Mouse (Mus musculus) naive thymus-derived CD4-positive, alpha-beta T cell, adult 2 months (primary cell): ENCODE measurements around the gene Ctsll3.

Experiments
- DNase-seq: peaks from one replicate; pipeline ENCODE4 v3.0.0-alpha.2; 2011; ENCODE audit warnings: low read depth

Gene Ctsll3

GRCm38 (mm10) chr13:60802749-60803148 is at the start of gene Ctsll3:
Gene Ctsll3, minus strand, starts transcription at chr13:60802849.
- no peak for DNase-seq

DNA sequence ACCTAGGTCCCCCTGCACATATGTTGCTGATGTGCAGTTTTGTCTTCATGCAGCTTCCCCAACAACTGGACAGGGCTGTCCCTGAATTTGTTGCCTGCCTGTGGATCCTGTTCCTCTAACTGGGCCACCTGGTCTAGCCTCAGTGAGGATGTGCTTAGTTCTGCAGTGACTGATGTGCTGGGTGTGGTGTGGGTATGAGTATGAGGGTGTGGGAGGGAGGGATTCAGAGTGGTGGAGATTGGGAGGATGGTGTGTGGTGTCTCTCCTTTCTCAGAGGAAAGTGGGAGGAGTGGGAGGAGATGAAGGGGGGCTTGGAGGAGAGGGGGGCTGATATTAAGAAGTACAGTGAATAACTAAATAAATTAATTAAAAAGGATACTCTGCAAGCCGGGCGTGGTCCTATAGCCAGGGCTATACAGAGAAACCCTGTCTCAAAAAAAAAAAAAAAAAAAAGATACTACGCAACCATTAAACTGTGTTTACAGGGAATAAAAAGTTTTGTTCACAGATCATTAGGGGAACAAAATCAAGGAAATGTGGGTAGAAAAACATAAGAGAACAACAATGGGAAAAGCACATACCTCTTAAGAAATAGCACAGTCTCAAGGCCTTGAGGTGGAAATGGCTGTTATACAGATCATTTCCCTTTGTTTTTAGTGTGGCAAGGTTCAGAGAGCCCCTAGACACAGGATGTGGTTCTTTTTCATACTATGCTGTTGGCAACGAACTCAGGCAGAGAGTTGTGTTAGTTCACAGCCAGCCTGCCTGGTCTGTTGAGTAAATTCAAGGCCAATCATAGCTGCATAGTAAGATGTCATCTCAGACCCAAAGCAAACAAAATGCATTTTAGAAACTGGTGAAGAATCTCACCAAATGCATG is 45.8 kb upstream of the Ctsll3 start:
- DNase-seq: peak; percentile 85

- no peak for DNase-seq
Measured at GRCm38 (mm10) chr13:60843153-60843552, 40.5 kb upstream of the Ctsll3 start.

- peak; percentile 68 for DNase-seq
Measured at GRCm38 (mm10) chr13:60842703-60843102, 40.1 kb upstream of the Ctsll3 start.

DNA sequence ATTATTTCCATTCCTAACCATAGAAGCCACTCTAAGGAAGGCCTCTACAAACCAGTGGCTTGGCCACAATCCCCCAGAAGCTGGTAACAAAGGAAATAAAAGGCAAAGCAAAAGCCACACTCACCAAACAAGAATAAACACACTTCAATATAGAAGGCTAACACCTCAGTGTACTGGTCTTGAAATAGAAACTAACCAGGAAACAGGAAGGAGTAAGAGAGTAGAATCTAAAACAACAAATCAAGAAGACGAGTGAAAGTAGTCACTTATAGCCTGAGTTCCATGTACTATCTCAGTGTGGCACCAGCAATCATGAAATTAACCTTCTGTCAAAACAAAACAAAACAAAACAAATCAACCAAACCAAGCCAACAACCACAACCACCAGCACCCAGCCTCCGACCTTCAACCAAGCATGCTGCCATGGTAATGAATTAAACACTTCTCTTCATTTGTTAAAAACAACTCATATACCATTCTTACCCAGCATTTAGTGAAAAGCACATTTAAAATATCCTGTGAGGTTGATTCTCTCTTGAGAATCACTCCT is 36.8 kb upstream of the Ctsll3 start:
- peak; percentile 65 for DNase-seq

GRCm38 (mm10) chr13:60826052-60826451 is 23.4 kb upstream of the Ctsll3 start:
- DNase-seq: peak; percentile 79

- no peak for DNase-seq
Measured at GRCm38 (mm10) chr13:60820486-60821175, 18.0 kb upstream of the Ctsll3 start.

GRCm38 (mm10) chr13:60819469-60819868 is 16.8 kb upstream of the Ctsll3 start:
- peak; percentile 41 for DNase-seq

DNA sequence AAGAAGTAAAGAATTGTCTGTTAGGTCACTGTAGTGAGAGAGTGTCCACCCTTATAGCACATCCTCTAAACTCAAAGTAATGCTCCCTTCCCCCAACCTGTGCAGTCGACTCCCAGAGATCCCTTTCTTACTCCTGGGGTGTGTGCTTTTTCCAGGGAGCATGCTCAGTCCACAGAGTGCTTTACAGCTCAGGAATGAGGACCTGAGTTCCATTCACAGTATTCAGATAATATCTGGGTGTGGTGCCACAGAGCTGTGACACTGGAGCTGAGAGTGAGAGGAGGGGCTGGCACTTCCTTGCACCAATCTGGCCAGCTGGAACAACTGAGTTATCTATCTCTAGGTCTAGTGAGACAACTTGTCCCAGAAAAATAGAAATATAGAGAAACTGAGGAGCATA is 11.1 kb upstream of the Ctsll3 start:
- no peak for DNase-seq

- no peak for DNase-seq
Measured at GRCm38 (mm10) chr13:60812768-60813167, 10.1 kb upstream of the Ctsll3 start.

DNA sequence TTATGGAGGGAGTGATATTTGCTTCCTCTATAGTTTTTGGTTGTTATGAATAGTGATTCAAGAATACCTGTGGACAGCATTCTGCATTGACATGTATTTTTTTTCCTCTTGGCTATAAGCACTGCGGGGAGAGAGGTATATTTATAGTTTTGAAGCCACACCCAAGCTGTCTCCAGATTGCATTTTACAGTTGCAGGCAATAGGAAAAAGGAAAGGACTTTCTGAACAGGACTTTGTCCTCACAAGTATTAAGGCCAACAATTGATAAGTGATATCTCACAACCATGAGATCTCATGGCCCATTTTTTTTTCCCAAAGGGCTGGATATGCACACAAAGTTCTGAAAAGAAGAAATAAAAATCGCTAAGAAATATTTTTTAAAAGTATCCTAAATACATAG is 7.0 kb upstream of the Ctsll3 start:
- DNase-seq: no peak

- DNase-seq: no peak
Measured at GRCm38 (mm10) chr13:60789466-60789865, 13.2 kb downstream of the Ctsll3 start.

GRCm38 (mm10) chr13:60786264-60786663 is 16.4 kb downstream of the Ctsll3 start, which contains the start of gene BC051665:
Gene BC051665, minus strand, starts transcription at chr13:60786364.
- no peak for DNase-seq

- no peak for DNase-seq
Measured at GRCm38 (mm10) chr13:60783301-60783700, 19.3 kb downstream of the Ctsll3 start.

- no peak for DNase-seq
Measured at GRCm38 (mm10) chr13:60780534-60780933, 22.1 kb downstream of the Ctsll3 start.

- DNase-seq: no peak
Measured at GRCm38 (mm10) chr13:60761161-60761560, 41.5 kb downstream of the Ctsll3 start.

DNA sequence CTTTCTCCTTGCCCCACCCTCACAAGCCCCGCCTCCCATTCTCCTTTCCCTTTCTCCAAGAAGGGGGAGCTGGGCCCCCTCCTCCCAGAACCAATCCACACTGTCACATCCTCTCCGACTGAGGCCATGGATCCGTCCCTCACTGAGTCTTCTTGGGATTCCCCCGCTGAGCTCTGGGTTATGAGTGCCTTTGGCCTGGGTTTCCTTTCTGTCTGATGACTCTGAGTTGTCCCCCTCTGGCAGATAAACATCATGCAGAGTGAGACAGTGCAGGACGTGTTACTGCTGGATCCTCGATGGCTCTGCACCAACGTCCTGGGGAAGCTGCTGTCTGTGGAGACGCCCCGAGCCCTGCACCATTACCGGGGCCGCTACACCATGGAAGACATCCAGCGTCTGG is 42.3 kb downstream of the Ctsll3 start:
- no peak for DNase-seq

DNA sequence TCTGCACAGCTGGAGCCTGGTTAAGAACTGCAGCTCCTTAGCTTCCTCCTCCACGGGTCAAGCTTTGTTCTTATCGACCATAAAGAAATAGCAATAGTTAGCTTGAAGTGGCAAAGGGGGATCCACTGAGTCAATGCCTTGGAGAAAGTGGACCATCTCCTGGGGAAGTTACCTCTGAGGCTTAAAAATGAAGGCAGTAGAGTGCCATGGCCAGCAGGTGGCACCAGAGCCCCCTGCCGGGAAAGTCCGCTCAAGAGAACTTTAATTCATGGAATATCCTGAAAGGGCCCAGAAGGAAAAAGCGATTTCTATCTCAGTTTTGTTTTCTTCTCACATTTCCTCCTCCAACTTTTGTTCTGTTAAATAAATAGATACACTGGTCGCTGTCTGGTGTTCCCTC is 43.5 kb downstream of the Ctsll3 start:
- DNase-seq: peak; percentile 30

DNA sequence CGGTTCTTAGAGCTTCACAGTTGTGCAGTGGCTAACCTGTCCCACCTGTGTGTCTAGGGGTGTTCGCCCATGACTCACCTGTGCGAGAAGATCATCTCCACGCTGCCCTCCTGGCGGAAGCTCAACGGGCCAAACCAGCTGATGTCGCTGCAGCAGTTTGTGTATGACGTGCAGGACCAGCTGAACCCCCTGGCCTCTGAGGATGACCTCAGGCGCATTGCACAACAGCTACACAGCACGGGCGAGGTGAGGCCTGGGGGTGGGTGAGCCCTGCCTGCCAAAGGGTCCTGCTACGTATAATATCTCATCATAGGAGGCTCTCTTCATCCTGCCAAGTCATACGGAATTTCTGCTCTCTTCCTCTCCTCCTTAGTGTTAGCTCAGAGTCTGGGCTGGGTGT is 45.4 kb downstream of the Ctsll3 start:
- DNase-seq: no peak

GRCm38 (mm10) chr13:60755251-60755650 is 47.4 kb downstream of the Ctsll3 start:
- DNase-seq: no peak

- no peak for DNase-seq
Measured at GRCm38 (mm10) chr13:60753216-60753615, 49.4 kb downstream of the Ctsll3 start.

GRCm38 (mm10) chr13:60750930-60751329 is 51.7 kb downstream of the Ctsll3 start:
- DNase-seq: no peak

DNA sequence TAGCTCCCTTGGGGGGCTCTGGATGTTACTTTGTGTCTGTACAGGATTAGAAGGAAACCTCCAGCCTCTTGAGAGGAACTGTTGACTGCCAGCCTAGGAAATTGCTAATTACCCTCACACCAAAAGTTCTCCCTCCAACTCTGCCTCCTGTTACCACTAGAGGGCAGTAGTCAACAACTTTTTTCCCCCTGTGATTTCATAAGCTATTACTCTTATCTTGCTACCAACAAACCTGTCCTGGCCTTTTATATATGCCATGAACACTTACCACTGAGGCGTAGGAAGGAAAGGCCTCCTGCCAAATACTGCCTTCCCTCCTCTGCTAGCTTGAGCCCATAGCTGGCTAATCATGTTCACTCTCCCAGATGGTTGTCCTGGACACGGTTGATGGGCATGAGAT is 54.1 kb downstream of the Ctsll3 start:
- peak; percentile 50 for DNase-seq
